Mouse (Mus musculus): ENCODE measurements around the gene Mfsd12.

DNA sequence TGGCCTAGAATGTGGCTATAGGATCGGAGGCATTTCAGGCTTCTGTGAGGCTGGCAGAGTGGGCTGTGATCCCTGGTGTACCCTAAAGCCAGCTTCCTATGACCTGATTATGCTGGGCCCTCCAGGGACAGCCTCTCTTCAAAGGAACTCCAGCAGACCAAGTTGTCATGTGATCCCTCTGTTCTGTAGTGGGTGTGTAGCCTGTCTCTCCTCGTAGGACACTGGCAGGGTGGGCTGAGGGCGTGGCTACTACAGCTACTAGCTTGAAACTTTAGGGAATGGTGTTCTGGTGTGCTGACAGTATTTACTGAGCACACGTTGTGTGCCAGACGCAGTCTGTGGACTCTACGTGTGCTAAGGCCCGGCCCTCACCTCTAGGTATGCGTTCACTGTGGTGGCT, 3.4 kb downstream of the Mfsd12 start:
- TF ChIP-seq POLR2A (IDR thresholded peaks at IDR 0.05; ENCODE audit: insufficient read length, low read depth) = no peak
- no peak for TF ChIP-seq CEBPB (IDR thresholded peaks at IDR 0.05; ENCODE audit: insufficient read depth, poor library complexity, severe bottlenecking)
- TF ChIP-seq MYOD1 (IDR thresholded peaks at IDR 0.05; ENCODE audit: control insufficient read depth in 1 of 3, insufficient read length in 2 of 3, low read depth in 2 of 3) = no peak
- no peak for TF ChIP-seq MAX (IDR thresholded peaks at IDR 0.05; ENCODE audit: low read depth)
- TF ChIP-seq USF1 (IDR thresholded peaks at IDR 0.05; ENCODE audit: low read depth) = peak; percentile 39
- TF ChIP-seq POLR2AphosphoS2 (IDR thresholded peaks at IDR 0.05; ENCODE audit: insufficient read length, low read depth) = no peak
- TF ChIP-seq E2F4 (IDR thresholded peaks at IDR 0.05; ENCODE audit: insufficient read depth) = no peak
- no peak for TF ChIP-seq REST (IDR thresholded peaks at IDR 0.05; ENCODE audit: insufficient read depth, insufficient read length)
- TF ChIP-seq SRF (IDR thresholded peaks at IDR 0.05; ENCODE audit: control insufficient read depth, insufficient read length, low read depth) = no peak
- no peak for TF ChIP-seq TCF12 (IDR thresholded peaks at IDR 0.05; ENCODE audit: insufficient read depth, poor library complexity, severe bottlenecking)
- no peak for TF ChIP-seq MYOG (IDR thresholded peaks at IDR 0.05; ENCODE audit: control insufficient read depth in 1 of 3, insufficient read depth in 1 of 3, insufficient read length in 2 of 3, low read depth in 2 of 3)
